Mouse (Mus musculus) B cell, adult 67 days (primary cell): ENCODE measurements around the gene Sec24c. TPM values are rescaled to one million over a fixed set of nuclear protein-coding genes. Genes with fewer than 3 reads are reported as not detected.

Experiments
- total RNA-seq, 2 experiments: library from RNA; stranded (reverse); gene quantifications; 4 replicates each; pipeline ENCODE4 v1.2.4; 2023

Gene Sec24c
- total RNA-seq = 100 to 1,000 TPM; 260 to 268 TPM

DNA sequence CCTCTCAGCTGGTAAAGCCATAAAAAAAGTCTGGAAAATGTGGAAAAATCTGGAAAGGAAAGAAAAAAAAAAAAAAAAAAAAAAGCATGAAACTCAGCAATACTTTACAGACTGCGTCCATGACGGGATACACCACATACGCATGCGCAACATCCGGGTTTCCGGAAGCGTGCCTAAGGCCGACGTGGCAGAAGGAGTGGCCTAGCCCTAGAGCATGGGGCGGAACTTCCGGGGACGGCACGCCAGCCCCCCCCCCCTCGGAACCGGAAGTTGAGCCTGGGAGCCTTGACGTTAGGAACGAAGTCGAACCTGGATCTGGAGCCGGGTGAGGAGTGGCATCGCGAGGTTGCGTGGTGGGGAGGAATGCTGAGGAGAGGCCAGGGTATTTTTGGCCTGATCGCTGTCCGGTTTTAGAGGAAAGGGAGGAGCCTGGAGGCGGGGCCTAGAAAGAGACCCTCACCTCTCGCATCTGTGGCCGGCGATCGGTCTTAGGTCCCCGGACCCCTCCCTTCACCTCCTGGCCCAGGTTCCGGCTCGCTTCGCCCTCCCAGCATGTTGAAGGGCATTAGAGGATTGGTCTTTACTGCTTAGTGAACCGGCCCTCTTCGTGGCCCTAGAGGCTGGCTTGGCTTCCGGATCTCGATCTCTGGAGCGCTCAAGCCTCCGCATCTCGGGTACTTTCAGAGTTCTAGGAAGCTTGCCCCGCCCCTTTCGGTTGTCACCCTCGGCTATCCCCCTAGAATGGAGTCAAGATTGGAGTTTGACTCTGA, at the start of gene Sec24c:
Sec24c (plus strand) TSS at position 245 of the 770 bp plus-strand sequence.

GRCm38 (mm10) chr14:20640644-20641437, 33.3 kb upstream of the Sec24c start, which contains the start of gene Usp54:
TSS of gene Usp54 (minus strand) at chr14:20641063.

GRCm38 (mm10) chr14:20656361-20656760, 17.7 kb upstream of the Sec24c start, which contains the start of gene Myoz1:
TSS of gene Myoz1 (minus strand) at chr14:20656540.

DNA sequence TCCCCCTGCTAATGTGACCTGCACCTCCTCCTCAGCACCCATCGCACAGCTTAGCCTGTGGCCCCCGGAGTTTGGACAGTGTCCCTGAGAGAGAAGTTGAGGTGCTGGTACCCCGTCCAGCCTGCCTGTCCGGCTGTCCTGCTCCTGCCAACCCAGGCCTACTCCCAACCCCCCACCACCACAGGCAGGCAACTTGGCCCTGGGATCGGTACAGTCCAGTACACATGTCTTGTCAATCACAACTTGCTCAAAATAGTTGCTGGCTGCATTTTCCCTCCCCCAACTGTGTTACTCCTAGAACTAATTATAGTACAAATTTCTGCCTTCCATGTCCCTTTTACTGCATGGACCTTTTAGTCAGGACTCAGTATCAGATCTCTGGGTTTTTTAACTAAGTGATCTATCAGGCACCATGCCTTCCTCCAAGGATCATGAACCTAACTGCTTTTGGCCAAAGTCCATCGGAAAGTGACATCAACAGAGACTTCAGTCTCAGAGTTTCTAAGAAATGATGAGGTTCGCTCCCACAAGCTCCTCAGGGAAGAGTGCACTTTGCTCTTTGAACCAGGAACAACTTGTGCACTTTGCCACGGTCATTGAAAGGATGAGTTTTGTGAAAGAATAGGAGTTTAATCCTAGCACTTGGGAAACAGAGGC, 5.8 kb upstream of the Sec24c start, which contains the start of gene Synpo2l:
Synpo2l (minus strand) TSS at position 201 of the 657 bp plus-strand sequence.

GRCm38 (mm10) chr14:20694884-20695760, 21.0 kb downstream of the Sec24c start, which contains the start of gene Fut11:
TSS of gene Fut11 (plus strand) at chr14:20694968.

GRCm38 (mm10) chr14:20702741-20703381, 28.8 kb downstream of the Sec24c start, which contains the start of gene Chchd1:
TSS of gene Chchd1 (plus strand) at chr14:20703006.

GRCm38 (mm10) chr14:20707201-20708190, 33.4 kb downstream of the Sec24c start, which contains the start of gene Zswim8:
TSS of gene Zswim8 (plus strand) at chr14:20707552.

DNA sequence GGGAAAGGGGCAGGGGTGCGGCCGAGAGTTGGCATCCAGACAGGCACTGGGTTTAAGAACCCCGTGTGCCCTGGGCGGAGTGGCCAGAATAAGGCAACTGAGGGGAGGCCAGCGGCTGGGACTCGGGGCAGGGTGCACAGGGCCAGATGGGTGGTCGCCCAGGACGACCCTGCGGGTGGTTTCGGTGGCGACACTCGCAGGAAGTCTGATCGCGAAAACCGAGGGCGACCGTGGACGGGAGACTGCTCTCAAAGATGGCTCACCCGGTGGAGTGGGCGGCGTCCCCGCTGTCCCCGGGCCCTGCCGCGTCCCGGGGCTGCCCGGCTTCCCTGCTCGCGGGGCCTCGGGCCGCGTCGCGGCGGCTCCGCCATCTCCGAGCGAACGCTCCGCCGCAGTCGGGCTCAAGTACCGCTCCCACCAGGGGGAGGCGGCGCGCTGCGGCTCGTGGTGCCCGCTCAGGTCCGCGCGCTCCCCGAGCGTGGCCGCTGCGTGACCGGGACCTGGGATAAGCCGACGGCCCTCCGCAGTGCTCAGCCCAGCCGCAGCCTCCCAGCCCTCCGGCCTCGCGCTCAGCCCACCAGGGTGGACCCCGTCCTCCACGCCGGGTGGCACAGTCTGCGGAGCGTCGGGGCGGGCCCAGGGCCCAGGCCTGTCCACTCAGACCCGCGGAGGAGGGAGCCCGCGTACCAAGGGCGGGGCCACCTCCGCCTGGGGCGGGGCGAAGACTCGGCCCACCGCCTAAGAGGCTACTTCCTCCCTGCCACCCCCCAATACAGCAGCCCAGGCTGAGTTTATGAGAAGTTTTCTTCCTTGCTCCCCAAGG, 60.1 kb downstream of the Sec24c start, which contains the start of gene Ndst2:
Ndst2 (minus strand) TSS at position 611 of the 823 bp plus-strand sequence.

Other genes starting within 250 kb of the Sec24c start
- gene Cfap70, start 222.1 kb upstream of the Sec24c start, total RNA-seq = 1 to 10 TPM; 1.1 to 1.2 TPM
- 10 to 100 TPM; 57.4 to 67.5 TPM for gene Anxa7, start 194.2 kb upstream of the Sec24c start, total RNA-seq
- 1 to 10 TPM; 5.6 to 8.4 TPM for gene Mss51, start 177.4 kb upstream of the Sec24c start, total RNA-seq
- 100 to 1,000 TPM; 109 to 120 TPM for gene Ppp3cb, start 127.7 kb upstream of the Sec24c start, total RNA-seq
- 1 to 10 TPM; 5.1 to 5.2 TPM for gene Usp54, start 33.2 kb upstream of the Sec24c start, total RNA-seq
- gene Myoz1, start 17.8 kb upstream of the Sec24c start, total RNA-seq = not detected
- gene Synpo2l, start 6.0 kb upstream of the Sec24c start, total RNA-seq = not detected
- 10 to 100 TPM in 1 of 2 experiments, 1 to 10 TPM in 1; 9.5 to 10.5 TPM for gene Fut11, start 20.7 kb downstream of the Sec24c start, total RNA-seq
- 10 to 100 TPM; 36.8 to 40.7 TPM for gene Chchd1, start 28.7 kb downstream of the Sec24c start, total RNA-seq
- gene Zswim8, start 33.2 kb downstream of the Sec24c start, total RNA-seq = 100 to 1,000 TPM; 175 to 196 TPM
- gene Ndst2, start 60.3 kb downstream of the Sec24c start, total RNA-seq = 10 to 100 TPM; 60.4 to 71.2 TPM
- gene Camk2g, start 119.8 kb downstream of the Sec24c start, total RNA-seq = 10 to 100 TPM; 20.3 to 21.6 TPM
- 1 to 10 TPM; 1.2 to 1.6 TPM for gene Plau, start 162.4 kb downstream of the Sec24c start, total RNA-seq